Mouse (Mus musculus) cerebellum, adult 2 months (tissue): ENCODE measurements around the gene Olfr1427.

Experiments used
- CTCF ChIP-seq: fragments of 200-500 bp; IDR thresholded peaks from 2 replicates; pipeline ENCODE4 v1.5.1; 2011; ENCODE audit warnings: low read depth, mild to moderate bottlenecking, control low read depth, low read length, moderate library complexity, borderline replicate concordance; ENCODE audit not compliant: insufficient read depth
- POLR2A ChIP-seq: fragments of 200-500 bp; IDR thresholded peaks from 2 replicates; pipeline ENCODE4 v1.6.1; 2011; ENCODE audit warnings: low read length, control low read depth, borderline replicate concordance; ENCODE audit not compliant: insufficient read depth

- TF ChIP-seq CTCF (no peak), POLR2A (no peak)
Observed at GRCm38 (mm10) chr19:12145452-12145851, 42.3 kb upstream of the Olfr1427 start.
